Mouse (Mus musculus) C2C12 (cell line): ENCODE results near the gene Hspbap1. TPM values are rescaled to one million over a fixed set of nuclear protein-coding genes. Genes with fewer than 3 reads are reported as not detected.

ENCODE experiments used
- H3K27me3 ChIP-seq: one replicate; pipeline ENCODE4 v1.6.1; 2011; ENCODE audit not compliant: control insufficient read depth, insufficient read depth, insufficient read length
- H3K36me3 ChIP-seq: one replicate; pipeline ENCODE4 v1.6.1; 2011; ENCODE audit not compliant: control insufficient read depth, insufficient read depth
- H3K4me3 ChIP-seq: one replicate; pipeline ENCODE4 v1.5.1; 2011; ENCODE audit warnings: mild to moderate bottlenecking, control low read depth; ENCODE audit not compliant: poor library complexity, insufficient read depth, severe bottlenecking
- H3K79me2 ChIP-seq: one replicate; pipeline ENCODE4 v1.6.1; 2011; ENCODE audit not compliant: control insufficient read depth, insufficient read depth
- H3K79me3 ChIP-seq: one replicate; pipeline ENCODE4 v1.6.1; 2011; ENCODE audit warnings: low read depth, control low read depth
- H3ac ChIP-seq: one replicate; pipeline ENCODE3; 2011; ENCODE audit warnings: low read depth; ENCODE audit not compliant: control insufficient read depth, insufficient read length
- CEBPB ChIP-seq: IDR thresholded peaks from one replicate; pipeline ENCODE4 v1.6.1; 2011; ENCODE audit warnings: low read depth, mild to moderate bottlenecking, control low read depth, moderate library complexity
- CTCF ChIP-seq: IDR thresholded peaks from one replicate; pipeline ENCODE4 v1.5.1; 2011; ENCODE audit not compliant: control insufficient read depth, insufficient read depth, insufficient read length
- FOSL1 ChIP-seq: IDR thresholded peaks from one replicate; pipeline ENCODE4 v1.8.0; 2011; ENCODE audit warnings: mild to moderate bottlenecking, low read length; ENCODE audit not compliant: poor library complexity, insufficient read depth, severe bottlenecking
- MAX ChIP-seq: IDR thresholded peaks from one replicate; pipeline ENCODE4 v1.6.1; 2011; ENCODE audit warnings: mild to moderate bottlenecking, control low read depth
- MYOD1 ChIP-seq: IDR thresholded peaks from one replicate; pipeline ENCODE4 v1.6.1; 2011; ENCODE audit warnings: low read depth; ENCODE audit not compliant: control insufficient read depth, insufficient read length
- MYOG ChIP-seq: IDR thresholded peaks from one replicate; pipeline ENCODE4 v1.6.1; 2011; ENCODE audit not compliant: control insufficient read depth, insufficient read length; ENCODE audit errors: extremely low read depth
- USF1 ChIP-seq: IDR thresholded peaks from one replicate; pipeline ENCODE4 v1.6.1; 2011; ENCODE audit warnings: low read depth, mild to moderate bottlenecking, control low read depth, moderate library complexity
- polyA plus RNA-seq: library from polyadenylated mRNA; unstranded; fragments of >200 nt; fragmentation: generic; extraction: Trizol; gene quantifications from one replicate; pipeline ENCODE4 v1.2.1, GENCODE M21; 2012; ENCODE audit warnings: missing spikeins

Hspbap1 gene
- polyA plus RNA-seq, 1 experiment = 10.6 TPM

GRCm38 (mm10) chr16:35747417-35748236, 22.5 kb upstream of the Hspbap1 start:
- TF ChIP-seq FOSL1 = no peak
- TF ChIP-seq MYOD1 = no peak
- no peak for TF ChIP-seq MYOG
- TF ChIP-seq USF1 = no peak
- no peak for TF ChIP-seq CEBPB
- no peak for TF ChIP-seq MAX
- no peak for TF ChIP-seq CTCF
- no peaks in the 10 kb centered on the region for H3K79me2 ChIP-seq
- H3K36me3 ChIP-seq = no peaks in the 10 kb centered on the region
- H3K27me3 ChIP-seq = no peaks in the 10 kb centered on the region
- no peak overlapping the region for H3ac ChIP-seq
- no peaks in the 10 kb centered on the region for H3K79me3 ChIP-seq
- no peak overlapping the region for H3K4me3 ChIP-seq

- Histone ChIP-seq H3K79me3 (no peaks in the 10 kb centered on the region), H3ac (no peak overlapping the region), H3K27me3 (no peaks in the 10 kb centered on the region), H3K4me3 (no peak overlapping the region), H3K36me3 (no peaks in the 10 kb centered on the region), H3K79me2 (no peaks in the 10 kb centered on the region)
- TF ChIP-seq MYOG (no peak), MYOD1 (no peak)
Observed at GRCm38 (mm10) chr16:35748237-35748603, 22.0 kb upstream of the Hspbap1 start.

GRCm38 (mm10) chr16:35749385-35749784, 20.8 kb upstream of the Hspbap1 start:
- Histone ChIP-seq H3ac (no peak overlapping the region), H3K4me3 (no peak overlapping the region), H3K79me3 (no peaks in the 10 kb centered on the region)

GRCm38 (mm10) chr16:35751841-35752240, 18.3 kb upstream of the Hspbap1 start:
- no peaks in the 10 kb centered on the region for H3K79me3 ChIP-seq
- no peaks in the 10 kb centered on the region for H3K36me3 ChIP-seq
- no peak overlapping the region for H3ac ChIP-seq
- no peaks in the 10 kb centered on the region for H3K79me2 ChIP-seq
- no peak for TF ChIP-seq CTCF
- TF ChIP-seq CEBPB = no peak
- no peak for TF ChIP-seq MYOG
- no peak for TF ChIP-seq USF1
- no peak for TF ChIP-seq MYOD1
- H3K27me3 ChIP-seq = no peaks in the 10 kb centered on the region
- no peak overlapping the region for H3K4me3 ChIP-seq

More at GRCm38 (mm10) chr16:35749385-35749784, 20.8 kb upstream of the Hspbap1 start:
- Histone ChIP-seq H3K79me2 (no peaks in the 10 kb centered on the region), H3K27me3 (no peaks in the 10 kb centered on the region), H3K36me3 (no peaks in the 10 kb centered on the region)
- no peak for TF ChIP-seq MAX
- TF ChIP-seq MYOG = no peak
- no peak for TF ChIP-seq CEBPB
- TF ChIP-seq MYOD1 = no peak
- no peak for TF ChIP-seq FOSL1
- TF ChIP-seq USF1 = no peak
- TF ChIP-seq CTCF = no peak

GRCm38 (mm10) chr16:35753926-35754325, 16.2 kb upstream of the Hspbap1 start:
- Histone ChIP-seq H3K36me3 (no peaks in the 10 kb centered on the region), H3K79me2 (no peaks in the 10 kb centered on the region), H3K4me3 (no peak overlapping the region), H3K79me3 (no peaks in the 10 kb centered on the region), H3ac (no peak overlapping the region), H3K27me3 (no peaks in the 10 kb centered on the region)
- TF ChIP-seq USF1 (no peak), CTCF (no peak), FOSL1 (no peak), MYOG (no peak), MYOD1 (no peak), MAX (no peak), CEBPB (no peak)
